Mouse (Mus musculus) cerebellum, adult 2 months (tissue): Measurements from ENCODE around the gene Tbc1d32.
A peak's percentile ranks its signal among the peaks of the same experiment; 100 is the strongest.

Source experiments
- CTCF ChIP-seq: fragments of 200-500 bp; IDR thresholded peaks from 2 replicates; pipeline ENCODE4 v1.5.1; 2011; ENCODE audit warnings: low read depth, mild to moderate bottlenecking, control low read depth, low read length, moderate library complexity, borderline replicate concordance; ENCODE audit not compliant: insufficient read depth
- POLR2A ChIP-seq: fragments of 200-500 bp; IDR thresholded peaks from 2 replicates; pipeline ENCODE4 v1.6.1; 2011; ENCODE audit warnings: low read length, control low read depth, borderline replicate concordance; ENCODE audit not compliant: insufficient read depth

DNA sequence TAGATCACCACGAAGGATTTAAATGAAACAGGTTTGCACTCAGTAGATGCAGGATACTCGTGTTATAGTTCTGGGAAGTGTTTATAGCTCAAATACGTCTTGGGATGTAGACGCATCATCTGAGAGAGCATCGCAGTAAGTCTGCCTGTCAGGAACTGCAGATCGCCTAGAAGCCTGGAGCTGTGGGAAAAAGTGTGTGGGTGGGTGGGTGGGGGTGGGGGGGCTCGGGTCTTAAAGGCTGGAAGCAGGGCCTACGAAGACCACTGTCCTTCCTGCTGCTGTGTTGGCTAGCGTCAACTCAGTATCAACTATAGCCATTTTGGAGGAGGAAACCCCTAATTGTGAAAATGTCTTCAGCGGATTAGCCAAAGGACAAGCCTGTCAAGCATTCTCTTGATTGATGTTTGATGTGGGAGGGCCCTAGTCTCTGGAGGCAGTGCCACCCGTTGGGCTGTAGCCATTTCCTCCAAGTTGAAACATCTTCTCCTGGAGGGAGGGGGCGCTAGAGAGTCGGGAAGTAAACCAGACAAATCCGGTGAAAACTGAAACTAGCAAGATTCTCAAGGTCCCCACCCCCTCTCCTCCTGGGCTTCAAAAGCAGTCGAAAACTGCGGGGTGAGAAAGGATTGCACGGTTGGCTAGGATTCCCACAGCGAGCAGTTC lies 122.0 kb downstream of the Tbc1d32 start, which contains the start of gene Msl3l2:
- TF ChIP-seq CTCF (peak; percentile 47; the same call in 1 of the 2 replicates), POLR2A (no peak)
